Comparison of ENCODE assay signal across 26 mouse cellular contexts in genomic region chr8:47206640-47207237, GRCm38 (mm10).
A peak's percentile ranks its signal among the peaks of the same experiment; 100 is the strongest.
DNase-seq lines count a peak whose midpoint lies in the region; ATAC-seq and TF ChIP-seq lines count a peak whose summit lies in the region.
"Had no signal": no experiment of that assay in that cellular context is flagged by ENCODE, and none has a peak within 500 bp of the region (broad histone marks: within the 10 kb centered on the region; RNA-seq: fewer than 3 reads in every experiment).

No protein-coding gene starts in this region.

- no peak for DNase-seq in hindbrain, postnatal 0 days (ENCODE audit: low spot score)
- DNase-seq in neural tube, embryonic 10.5 days (ENCODE audit: extremely low spot score, low spot score): no peak
- DNase-seq in mesoderm, embryonic 11.5 days (ENCODE audit: low read depth, low spot score): peak; percentile 44
- no peak for DNase-seq in retina, postnatal 1 day
- DNase-seq in left cerebral cortex, postnatal 14 days (ENCODE audit: low spot score in 2 of 2): no peak
- DNase-seq: adrenal gland, adult 2 months; cerebellum, adult 18-20 months; cerebellum, postnatal 14 days; gastrocnemius, postnatal 25 days; heart, adult 2 months; kidney, adult 18-20 months; kidney, postnatal 14 days; liver; lung, postnatal 36 days; right cerebral cortex, adult 18-20 months; right cerebral cortex, postnatal 4 days; thymus, postnatal 25 days had no signal

- H3K27me3 ChIP-seq in hindbrain, embryonic 15.5 days: no peaks in the 10 kb centered on the region
- H3K27me3 ChIP-seq in hindbrain, postnatal 0 days (ENCODE audit: insufficient read depth, low read length): no peaks in the 10 kb centered on the region
- no peaks in the 10 kb centered on the region for H3K27me3 ChIP-seq in neural tube, embryonic 12.5 days (replicated peaks)
- H3K27me3 ChIP-seq: embryonic facial prominence, embryonic 15.5 days; liver, embryonic 15.5 days; lung, embryonic 15.5 days had no signal

- no peak for ATAC-seq in hindbrain, embryonic 15.5 days (ENCODE audit: low FRiP score, low read depth)
- no peak for ATAC-seq in hindbrain, postnatal 0 days
- ATAC-seq in neural tube, embryonic 12.5 days (ENCODE audit: low FRiP score, low read depth): 0 out of 2 replicates have a peak, but pooled peaks have one; percentile 7
- ATAC-seq: forebrain, embryonic 16.5 days; inflammation-experienced regulatory T-cells, adult 6 months had no signal

- WGBS in hindbrain, embryonic 15.5 days: 71% methylated on average over 8 of the region's 8 CpGs
- 67% methylated on average over 8 of the region's 8 CpGs for WGBS in hindbrain, postnatal 0 days
- WGBS in neural tube, embryonic 12.5 days: 77% methylated on average over 8 of the region's 8 CpGs

- no peaks in the 10 kb centered on the region for H3K36me3 ChIP-seq in hindbrain, embryonic 15.5 days
- H3K36me3 ChIP-seq in hindbrain, postnatal 0 days (ENCODE audit: insufficient read depth, low read length): 0 out of 2 replicates have a peak, but pooled peaks cover 2% of the 10 kb centered on the region
- peaks cover 2% of the 10 kb centered on the region; the same call in 1 of the 2 replicates for H3K36me3 ChIP-seq in neural tube, embryonic 12.5 days
- H3K36me3 ChIP-seq: liver, embryonic 15.5 days; lung, embryonic 15.5 days had no signal

- no peaks in the 10 kb centered on the region for H3K9me3 ChIP-seq in hindbrain, embryonic 15.5 days
- H3K9me3 ChIP-seq in hindbrain, postnatal 0 days (ENCODE audit: low read length): no peaks in the 10 kb centered on the region
- no peaks in the 10 kb centered on the region for H3K9me3 ChIP-seq in neural tube, embryonic 12.5 days
- H3K9me3 ChIP-seq: embryonic facial prominence, embryonic 15.5 days; liver, embryonic 15.5 days; lung, embryonic 15.5 days had no signal

- intact Hi-C loops in left cerebral cortex, postnatal 14 days (cut with DNase I): loop anchor here (5.0 kb wide), 1 partner anchor 81 kb away; no protein-coding TSS in a partner anchor

- 0 out of 2 replicates have a peak overlapping the region, but pooled peaks have one; percentile 42 for H3K27ac ChIP-seq in hindbrain, embryonic 15.5 days (replicated peaks)
- no peak overlapping the region for H3K27ac ChIP-seq in hindbrain, postnatal 0 days
- no peak overlapping the region for H3K27ac ChIP-seq in neural tube, embryonic 12.5 days
- H3K27ac ChIP-seq: embryonic facial prominence, embryonic 15.5 days; heart, adult 2 months; layer of hippocampus, adult 2 months; liver, embryonic 15.5 days; lung, embryonic 15.5 days; midbrain, embryonic 10.5 days had no signal

- H3K9ac ChIP-seq in hindbrain, embryonic 15.5 days: no peak overlapping the region
- no peak overlapping the region for H3K9ac ChIP-seq in hindbrain, postnatal 0 days (replicated peaks; ENCODE audit: low read length)
- H3K9ac ChIP-seq in neural tube, embryonic 12.5 days: no peak overlapping the region
- H3K9ac ChIP-seq: embryonic facial prominence, embryonic 15.5 days; liver, embryonic 15.5 days; lung, embryonic 15.5 days had no signal

- no peak overlapping the region for H3K4me3 ChIP-seq in hindbrain, embryonic 15.5 days
- H3K4me3 ChIP-seq in hindbrain, postnatal 0 days (ENCODE audit: low read length): no peak overlapping the region
- H3K4me3 ChIP-seq in neural tube, embryonic 12.5 days: no peak overlapping the region
- H3K4me3 ChIP-seq: embryonic facial prominence, embryonic 15.5 days; heart, adult 2 months; layer of hippocampus, adult 2 months; liver, embryonic 15.5 days; lung, embryonic 15.5 days; midbrain, embryonic 10.5 days had no signal

- no peak for TF ChIP-seq CTCF in hindbrain, postnatal 0 days (IDR thresholded peaks at IDR 0.05; ENCODE audit: low read depth)

- no peak overlapping the region for H3K4me2 ChIP-seq in hindbrain, embryonic 15.5 days
- H3K4me2 ChIP-seq in hindbrain, postnatal 0 days (ENCODE audit: low read depth, low read length): no peak overlapping the region
- H3K4me2 ChIP-seq in neural tube, embryonic 12.5 days (replicated peaks): no peak overlapping the region
- H3K4me2 ChIP-seq: liver, embryonic 15.5 days; lung, embryonic 15.5 days had no signal

- H3K4me1 ChIP-seq in hindbrain, embryonic 15.5 days (replicated peaks): peaks cover 33% of the 10 kb centered on the region
- H3K4me1 ChIP-seq in hindbrain, postnatal 0 days (ENCODE audit: insufficient read depth, low read length): no peaks in the 10 kb centered on the region
- H3K4me1 ChIP-seq in neural tube, embryonic 12.5 days: peaks cover 10% of the 10 kb centered on the region
- H3K4me1 ChIP-seq: liver, embryonic 15.5 days had no signal
